Mouse (Mus musculus) embryo, embryonic 11.5 days (tissue): ENCODE measurements around the gene Cachd1.

Experiments
- DNase-seq: peaks from one replicate; pipeline ENCODE4 v3.0.0-alpha.2; 2012; ENCODE audit warnings: low read depth, low spot score

The Cachd1 gene

DNA sequence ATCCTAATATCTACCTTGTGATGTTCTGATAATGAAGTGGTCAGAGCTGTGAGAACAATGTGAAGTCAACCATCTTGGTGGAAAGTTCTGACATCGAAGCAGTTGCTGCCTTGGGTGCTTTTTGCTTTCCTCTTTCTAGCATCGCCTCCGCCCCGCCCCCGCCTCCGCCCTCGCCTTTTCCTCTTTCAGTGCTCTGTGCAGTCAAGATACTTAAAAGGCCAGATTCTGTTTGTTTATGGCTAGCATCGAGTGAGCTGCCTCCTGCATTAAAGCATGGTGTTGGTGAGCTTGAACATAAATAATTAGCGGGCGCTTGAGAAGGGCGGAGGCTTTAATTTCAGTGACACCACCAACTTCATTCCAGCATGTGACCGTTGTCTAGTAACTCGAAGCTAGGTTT lies 88.9 kb downstream of the Cachd1 start:
- DNase-seq, result no peak

DNA sequence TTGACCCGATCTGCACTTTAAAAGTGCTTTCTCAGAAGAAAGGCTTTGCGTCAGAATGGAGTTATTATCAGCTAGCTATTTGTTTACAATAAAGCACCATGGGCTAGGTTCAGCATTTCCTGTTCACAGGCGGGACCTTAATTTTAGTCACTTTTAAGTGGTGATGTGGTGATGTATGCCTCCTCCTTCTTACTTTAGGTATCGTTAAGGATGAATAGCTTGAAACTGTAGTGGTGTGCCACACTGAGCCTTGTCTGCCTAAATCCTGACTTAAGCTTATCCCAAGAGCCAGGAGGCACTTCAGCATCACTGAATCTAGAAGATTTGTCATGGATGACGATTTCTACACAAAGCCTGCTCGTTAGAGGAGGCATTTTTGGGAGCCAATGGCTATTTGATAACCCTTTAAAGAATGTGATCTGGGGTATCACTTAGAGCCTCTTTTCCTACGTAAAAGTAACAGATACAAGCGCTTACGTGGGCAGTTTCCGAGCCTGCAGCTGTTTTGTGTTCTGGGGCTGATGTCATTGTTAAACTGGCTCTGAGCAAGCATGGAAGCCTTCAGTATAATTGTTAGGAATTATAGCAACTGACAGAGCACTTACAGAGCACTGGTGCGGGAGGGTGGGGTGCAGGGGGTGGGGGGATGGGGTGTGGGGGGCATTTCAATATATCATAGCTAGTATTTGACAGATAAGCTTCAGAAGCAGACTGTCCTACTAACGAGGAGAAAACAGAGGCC lies 89.7 kb downstream of the Cachd1 start:
- DNase-seq, result no peak

DNA sequence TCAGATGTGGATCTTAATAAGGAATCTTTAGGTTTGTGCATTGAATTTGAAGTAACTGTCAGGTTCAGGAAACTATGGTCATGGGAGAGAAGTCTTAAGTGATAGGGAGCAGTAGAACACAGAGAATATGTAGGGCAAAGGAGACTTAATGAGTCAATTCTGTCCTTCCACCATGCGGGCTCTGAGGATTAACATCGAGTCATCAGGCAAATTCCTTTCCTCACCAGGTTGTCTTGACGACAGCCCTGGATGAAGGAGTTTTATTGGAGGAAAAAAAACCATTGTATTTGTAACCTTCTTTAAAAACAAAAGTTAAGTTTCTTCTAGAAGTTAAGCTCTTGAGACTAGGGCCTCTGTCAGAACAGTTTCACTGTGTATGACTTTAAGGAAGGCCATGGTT lies 100.9 kb downstream of the Cachd1 start:
- no peak for DNase-seq

DNA sequence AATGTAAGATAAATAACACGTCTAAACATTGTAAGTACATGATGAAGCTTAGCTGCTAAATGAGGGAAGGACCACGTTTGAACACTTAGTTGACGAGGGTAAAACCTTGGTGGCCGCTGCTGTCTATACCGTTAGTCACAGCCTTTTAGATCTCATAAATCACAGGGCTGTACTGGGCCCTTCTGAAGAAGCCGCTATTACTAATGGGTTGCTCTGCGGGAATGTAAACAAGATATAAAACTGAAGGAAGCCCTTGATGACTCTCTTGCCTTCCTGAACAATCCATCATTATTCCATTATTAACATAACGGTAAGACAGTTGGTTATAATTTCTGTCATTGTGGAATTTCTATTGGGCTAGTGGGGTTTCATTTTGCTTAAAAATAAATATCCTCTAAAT lies 102.9 kb downstream of the Cachd1 start:
- no peak for DNase-seq

DNA sequence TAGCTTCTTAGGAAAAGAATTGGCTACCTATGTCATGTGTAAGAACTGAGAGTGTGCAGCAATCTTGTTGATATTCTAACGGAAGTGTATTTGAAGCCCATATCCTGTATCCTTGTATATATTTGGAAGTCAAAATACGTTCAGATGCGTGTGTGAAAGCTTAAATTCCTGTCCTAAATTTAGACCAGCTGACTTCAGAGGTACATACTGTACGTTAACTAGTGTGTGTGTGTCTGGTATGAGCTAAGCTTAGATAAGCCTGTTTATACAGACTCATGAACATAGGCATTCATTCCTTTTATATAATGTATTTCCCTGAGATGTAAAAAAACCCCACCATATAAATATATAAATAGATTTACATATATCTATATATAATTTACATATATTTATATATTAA lies 103.6 kb downstream of the Cachd1 start:
- DNase-seq, result no peak

DNA sequence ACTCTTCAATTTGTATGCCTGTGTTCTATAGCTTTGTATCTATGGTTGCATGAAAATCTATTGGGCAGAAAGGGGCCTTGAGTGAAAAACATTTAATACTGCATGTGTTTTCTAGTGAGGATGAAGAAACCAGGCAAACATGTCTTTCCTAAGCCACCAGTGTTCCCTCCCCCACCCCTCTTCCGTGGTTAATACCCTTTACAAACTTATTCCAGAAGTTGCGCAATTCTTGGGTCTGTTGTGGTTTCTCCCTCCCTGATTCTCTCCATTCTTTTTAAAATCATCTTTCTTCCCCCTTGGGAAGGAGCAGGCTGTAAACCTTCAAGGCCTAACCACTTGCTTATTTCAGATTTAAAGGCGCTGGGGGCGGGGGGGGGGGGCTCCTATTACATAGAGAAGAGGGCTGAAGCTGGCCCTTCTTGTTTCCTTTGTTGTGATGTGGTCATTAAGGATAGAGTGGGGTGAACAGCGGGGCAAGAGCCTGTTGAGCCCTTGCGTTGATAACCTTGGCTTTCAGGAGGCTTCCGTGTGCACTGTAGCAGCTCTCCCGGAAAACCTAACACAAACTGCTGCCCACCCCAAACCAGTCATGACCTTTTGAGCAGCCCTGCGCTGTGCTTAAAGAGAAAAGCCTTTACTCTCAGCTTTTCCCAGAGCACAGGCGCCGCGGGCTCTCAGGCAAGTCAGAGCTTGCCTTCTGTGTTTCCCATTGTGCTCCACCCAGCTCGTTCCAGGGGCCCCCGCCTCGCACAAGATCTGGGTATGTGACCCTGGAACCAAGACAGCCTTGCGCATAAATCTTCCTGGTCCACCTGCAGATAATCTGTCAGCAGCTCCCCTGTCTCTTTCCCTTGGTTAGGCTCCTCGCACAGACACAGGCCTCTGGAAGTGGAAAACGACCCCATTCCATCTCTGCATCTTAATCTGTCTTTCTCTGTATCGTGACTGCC lies 109.6 kb downstream of the Cachd1 start:
- peak; percentile 61 for DNase-seq

DNA sequence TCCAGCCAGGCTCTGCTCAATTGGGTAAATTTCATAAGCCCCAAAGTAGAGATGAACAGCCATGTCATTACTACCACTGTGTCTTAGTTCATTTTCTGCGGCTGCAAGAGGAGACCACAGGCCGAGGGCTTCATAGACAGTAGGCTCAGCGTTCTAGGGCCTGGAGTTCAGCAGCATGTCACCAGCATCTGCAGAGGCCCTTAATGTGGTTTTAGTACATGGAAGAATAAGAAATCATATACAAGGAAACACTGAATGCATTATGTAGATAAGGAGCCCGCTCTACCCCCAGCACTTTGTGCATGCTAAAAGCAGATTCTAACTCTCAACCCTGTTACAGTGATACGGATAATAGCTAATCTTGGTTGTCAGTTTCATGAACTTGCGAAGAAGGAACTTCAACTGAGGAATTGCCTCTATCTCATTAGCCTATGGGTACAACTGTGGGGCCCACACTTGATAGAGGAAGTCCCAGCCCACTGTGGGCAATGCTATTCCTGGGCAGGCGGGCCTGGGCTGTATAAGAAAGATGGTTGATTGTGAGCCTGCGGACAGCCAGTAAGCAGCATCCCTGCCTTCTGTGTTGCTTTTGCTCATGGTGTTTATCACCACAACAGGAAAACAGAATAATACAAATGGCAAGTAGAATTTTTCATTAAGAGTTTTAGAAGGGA lies 110.4 kb downstream of the Cachd1 start:
- no peak for DNase-seq

DNA sequence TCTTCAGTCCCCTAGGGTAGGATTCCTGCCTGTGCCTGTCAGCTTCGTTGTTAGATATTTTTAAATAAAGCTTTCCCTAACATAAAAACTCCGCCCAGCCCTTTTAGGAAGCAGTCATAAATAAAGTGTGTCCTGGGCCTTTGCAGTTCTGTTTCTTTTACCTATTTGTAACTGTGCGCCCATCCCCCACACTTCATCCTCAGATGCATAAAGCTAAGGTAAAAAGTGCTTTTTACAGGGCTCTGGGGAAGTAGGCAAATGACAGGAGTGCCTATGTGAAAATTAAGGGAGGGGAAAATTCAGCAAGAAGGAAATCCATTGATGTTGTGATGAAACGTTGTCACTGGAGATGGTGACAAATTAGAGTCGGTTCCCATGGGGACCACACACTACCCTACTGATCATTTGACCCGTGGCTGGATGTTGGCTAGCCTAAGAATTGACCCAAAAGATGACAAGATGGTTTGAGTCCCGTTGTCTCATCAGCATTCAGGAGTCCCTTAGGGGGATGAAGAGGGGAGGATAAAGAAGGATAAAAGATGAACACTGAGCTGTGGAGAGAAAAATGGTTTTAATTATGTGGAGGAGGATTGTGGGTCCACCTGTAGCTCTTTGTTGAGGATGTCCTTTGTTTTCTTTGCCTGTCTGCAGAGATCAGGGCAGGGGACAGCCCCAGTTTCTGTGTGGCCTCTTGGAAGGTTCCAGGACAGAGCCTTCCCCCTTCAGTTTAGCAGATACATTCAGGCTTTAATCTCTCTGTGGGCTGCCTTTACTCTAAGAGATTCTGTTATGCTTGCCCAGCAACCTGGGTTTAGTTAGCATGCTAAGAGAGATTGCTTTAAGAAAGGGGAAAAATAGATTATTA lies 113.9 kb downstream of the Cachd1 start:
- no peak for DNase-seq

DNA sequence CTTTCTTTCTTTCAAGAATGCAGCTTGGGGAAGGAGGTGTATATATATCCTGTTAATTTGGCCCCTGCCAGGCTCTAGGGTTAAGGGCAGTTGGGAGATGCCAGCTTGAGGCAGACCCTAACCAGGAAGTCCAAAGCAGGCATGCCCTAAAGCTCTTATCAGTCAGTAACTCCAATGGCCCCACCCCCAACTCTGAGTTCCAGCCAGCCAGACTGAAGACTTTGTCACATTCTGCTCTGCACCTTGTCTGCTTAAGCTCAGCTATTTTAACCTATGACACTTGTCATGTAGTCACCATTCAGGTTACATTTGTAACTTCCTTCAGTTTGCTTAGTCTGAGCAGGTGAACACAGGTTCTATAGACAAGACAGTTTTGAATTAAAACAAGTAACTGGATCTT lies 117.3 kb downstream of the Cachd1 start:
- DNase-seq, result no peak

DNA sequence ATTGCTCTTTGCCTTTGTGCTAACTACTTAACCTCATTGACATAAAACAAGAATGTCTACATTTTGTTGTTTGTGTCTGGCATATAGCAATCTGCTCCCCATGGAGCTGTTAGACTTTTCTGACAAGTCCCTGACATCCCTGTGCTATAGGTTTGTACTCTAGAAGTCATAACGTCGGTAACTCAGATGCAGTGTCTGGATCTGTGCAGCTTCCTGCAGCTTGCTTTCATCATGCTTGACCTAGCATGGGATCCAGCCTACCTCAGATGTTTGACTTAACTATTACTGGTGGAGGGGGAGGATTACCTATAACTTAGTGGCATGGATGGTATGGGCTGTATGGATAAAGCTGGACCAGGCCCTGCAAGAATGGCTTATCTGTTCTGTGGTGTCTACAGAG lies 117.7 kb downstream of the Cachd1 start:
- DNase-seq, result no peak

DNA sequence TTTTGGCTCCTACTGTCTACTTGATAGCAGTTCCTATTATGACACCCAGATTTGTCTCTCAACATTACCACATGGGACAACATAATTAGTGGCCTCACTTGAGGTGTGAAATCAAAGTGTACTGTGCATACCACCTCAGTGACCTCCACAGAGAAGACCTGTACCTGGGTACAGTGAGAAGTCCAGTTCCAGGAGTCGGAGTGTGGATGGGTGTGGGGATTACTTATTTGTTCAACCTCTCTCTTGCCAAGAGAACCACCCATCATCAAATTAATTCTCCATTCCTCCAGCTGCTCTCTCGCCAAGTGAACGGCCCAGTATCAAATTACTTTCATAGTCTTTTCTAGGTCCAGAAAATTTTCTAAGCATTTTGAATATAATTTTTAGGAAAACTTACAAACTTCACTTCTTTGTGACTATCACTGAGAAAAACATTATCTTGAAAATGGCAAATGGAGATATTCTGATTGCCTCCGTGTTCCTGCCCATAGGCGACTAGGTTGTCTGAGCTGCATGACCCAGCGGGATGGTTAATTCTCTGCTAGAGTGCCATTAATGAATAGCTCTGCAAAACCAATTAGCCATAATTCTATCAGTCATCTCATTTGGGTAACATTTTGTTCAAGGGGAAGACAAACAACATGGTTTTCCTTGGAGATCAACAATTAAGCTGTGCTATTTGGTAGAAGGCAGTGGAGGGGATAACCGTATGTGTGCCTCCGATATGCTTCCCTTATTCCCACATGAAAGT lies 120.0 kb downstream of the Cachd1 start:
- DNase-seq, result no peak

DNA sequence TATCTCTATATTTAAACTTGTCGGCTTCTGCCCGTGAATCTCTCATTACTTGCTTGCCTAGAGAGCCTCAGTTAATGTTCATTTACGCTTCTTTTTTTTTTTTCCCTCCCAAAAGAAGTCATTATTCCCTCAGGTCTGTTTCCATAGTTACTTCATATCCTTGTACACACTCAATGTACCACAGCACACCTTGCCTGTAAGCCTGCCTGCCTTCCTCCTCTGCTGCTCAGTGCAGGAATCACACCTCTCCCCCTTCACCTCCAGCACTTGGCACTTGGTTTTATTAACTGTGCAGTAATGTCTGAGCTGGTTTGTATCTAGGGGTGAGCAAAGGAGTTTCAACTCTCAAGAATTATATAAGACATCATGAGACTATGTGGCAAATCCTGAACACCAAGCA lies 121.5 kb downstream of the Cachd1 start:
- DNase-seq, result no peak

DNA sequence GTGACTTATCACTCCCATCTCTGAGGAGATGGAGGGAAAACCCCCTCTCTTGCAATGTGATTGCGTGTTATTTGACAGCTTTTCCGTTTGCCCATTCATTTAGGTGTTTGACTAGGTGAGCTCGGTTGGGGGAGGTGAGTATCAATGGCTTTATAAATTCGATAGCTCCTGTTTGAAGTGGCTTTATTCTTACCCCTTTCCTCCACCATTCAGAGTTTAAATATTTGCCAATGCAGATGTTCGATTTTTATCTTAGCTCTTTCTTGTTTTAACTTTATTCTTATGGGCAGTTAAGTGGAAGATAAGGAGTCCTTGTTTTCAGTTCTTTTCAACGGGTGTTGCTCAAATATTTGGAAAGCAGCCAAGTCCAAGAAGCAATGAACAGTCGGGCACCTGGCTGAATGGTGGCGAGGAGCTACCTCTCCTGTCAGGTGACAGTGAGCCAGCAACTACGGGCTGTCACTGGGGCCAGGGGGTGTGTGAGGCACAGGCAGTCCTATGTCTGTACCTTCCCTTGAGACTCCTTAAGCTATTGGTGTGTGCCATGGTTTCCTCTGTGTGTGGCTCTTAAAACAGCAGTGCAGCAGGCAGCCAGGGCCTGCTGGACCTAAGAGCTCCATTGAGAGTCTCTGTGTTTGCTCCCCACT lies 133.3 kb downstream of the Cachd1 start:
- DNase-seq, result no peak

DNA sequence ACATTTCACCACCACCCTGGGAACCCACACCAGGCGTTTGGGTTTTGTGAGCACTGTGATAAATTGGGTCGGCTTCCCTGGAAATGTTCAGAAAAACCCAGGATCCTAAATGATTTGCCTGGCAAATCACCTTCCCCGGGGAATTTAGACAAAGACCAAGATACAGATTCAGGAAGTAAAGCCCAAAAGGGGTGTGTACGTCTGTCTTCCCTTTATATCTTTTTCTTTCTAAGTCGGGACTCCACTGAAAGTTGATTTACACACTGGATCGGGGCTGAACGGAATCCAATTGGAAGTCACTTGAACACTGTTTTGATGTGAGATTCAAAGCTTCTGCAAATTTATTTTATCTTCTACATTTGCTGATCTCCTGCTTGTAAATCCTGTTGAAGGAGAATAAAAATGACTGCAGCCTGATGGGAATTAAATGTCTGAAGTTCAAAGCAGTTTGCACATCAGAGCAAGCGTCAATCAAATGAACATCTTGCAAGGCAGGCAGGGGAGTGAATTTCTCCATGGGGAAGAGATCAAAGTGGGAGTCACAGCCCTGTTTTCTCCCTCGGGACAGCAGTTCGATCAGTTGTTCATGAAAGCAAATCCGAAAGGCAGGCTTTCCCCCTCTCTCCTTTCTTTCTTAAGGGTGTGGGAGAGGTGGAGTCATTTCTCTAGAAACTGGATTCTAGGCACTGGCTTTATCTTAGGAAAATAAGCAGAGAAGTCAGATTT lies 134.3 kb downstream of the Cachd1 start:
- no peak for DNase-seq

DNA sequence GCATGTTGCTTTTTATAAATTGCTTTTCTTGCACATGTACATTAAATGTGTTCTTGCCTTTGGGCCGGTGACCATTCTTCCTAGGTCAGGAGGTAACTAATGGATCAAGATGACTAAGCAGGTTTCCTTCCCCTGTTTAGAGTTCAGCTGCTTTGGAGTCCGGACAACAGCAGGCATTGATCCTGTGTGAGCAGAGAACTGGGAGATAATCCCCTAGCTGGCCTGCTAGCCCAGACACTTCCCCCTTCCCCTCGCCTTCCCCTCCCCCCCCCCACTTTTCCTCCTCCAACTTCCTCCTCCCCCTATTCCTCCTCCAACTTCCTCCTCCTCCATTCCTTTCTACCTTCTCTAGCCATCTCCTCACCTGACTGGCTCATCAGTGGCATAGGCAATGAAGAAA lies 135.2 kb downstream of the Cachd1 start:
- no peak for DNase-seq

DNA sequence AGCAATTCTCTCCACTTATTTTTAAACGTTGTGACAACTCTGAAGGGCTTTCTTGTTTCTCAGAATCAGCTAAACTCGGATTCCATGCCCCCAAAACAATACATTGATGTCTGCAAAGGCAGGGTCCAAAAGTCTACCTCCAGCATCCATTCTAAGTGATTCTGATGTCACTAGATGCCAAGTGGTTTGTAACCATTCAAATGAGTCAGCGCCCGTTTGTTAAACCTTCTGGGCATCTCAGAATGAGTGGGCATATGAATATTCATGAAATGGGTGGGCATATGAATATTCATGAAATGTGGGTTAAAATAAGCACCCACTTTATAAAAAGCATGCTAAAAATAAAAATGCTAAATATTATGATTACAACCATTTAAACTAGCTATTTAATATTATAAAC lies 137.2 kb downstream of the Cachd1 start:
- no peak for DNase-seq

DNA sequence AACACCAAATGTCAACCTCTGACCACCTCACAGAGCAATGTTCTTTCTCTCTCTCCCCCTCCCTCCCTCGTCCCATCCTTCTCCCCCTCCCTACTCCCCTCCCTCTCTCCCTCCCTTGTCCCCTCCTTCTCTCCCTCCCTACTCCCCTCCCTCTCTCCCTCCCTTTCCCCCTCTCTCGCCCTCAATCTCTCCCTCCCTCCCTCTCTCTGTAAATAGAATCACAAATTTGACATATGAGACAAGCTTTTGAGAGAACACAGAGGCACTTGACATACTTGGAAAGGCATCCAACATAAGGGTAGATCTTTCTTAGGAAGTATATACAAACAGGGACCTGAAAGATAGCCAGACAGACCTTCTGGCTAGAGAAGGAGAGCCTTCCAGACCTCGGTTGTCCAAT lies 138.1 kb downstream of the Cachd1 start:
- DNase-seq, result no peak

DNA sequence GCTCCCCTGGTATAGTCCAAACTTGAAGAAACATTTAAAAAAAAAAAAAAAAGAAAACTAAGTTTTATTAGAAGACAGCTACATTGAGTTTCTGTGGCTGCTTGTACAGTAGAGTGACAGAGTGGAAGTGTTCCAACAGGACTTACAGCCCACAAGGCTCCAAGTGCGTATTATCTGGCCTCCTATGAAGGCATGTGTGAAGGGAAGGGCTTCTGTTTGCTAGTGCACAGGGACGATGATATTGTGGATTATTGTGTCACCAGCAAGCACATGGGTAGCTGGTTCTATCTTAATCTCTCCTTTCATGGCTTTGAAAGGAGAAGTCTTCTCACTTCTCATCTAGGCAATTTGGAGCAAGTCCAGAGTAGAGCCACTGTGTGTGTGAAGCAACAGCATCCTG lies 138.6 kb downstream of the Cachd1 start:
- DNase-seq, result no peak

DNA sequence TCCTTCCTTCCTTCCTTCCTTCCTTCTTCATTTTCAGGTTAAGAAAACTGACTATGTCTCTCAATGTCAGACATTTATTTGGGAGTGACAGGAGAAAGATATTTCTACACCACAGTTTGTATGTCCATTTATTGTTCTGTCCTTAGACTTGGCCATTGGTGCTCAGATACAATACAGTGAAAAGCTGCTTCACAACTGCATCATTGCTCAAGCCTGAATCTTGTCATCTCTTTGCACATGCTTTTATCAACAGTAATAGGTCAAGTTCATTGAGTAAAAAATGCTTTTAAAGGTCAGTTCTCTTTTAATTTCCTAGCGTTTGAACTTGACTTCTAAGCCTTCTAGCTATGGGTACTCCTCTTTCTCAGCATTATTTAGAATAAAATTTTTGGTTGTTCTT lies 141.0 kb downstream of the Cachd1 start:
- no peak for DNase-seq

DNA sequence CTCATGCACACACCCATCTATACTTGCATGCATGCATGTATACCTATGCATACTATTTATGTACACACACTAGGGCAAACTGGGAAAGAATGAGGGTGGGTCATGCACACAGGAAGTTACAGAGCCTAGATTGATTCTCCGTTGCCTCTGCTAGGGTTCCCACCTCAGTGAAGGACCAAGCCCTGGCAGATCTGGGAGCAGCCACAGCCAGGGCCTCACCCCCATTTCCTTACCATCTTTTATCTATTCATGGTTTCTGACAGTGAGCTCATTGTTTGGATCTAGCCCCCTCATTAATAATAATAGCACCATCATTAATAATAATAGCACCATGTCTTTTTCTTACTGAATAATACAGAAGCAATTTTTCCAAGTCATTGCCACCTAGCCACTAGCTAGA lies 143.9 kb downstream of the Cachd1 start:
- no peak for DNase-seq
